In genomic region chrX:12158821-12159533, GRCm38 (mm10) we compare ENCODE assay signal across 8 mouse cellular contexts. TPM values are rescaled to one million over a fixed set of nuclear protein-coding genes. Genes with fewer than 3 reads are reported as not detected.
DNase-seq lines count a peak whose midpoint lies in the region; ATAC-seq and TF ChIP-seq lines count a peak whose summit lies in the region.

No protein-coding gene starts in this region.

- peaks cover 50% of the 10 kb centered on the region for H3K4me1 ChIP-seq in embryonic facial prominence, embryonic 10.5 days
- H3K4me1 ChIP-seq in heart, postnatal 0 days (ENCODE audit: control insufficient read depth, insufficient read depth), result 0 out of 2 replicates have a peak, but pooled peaks cover 9% of the 10 kb centered on the region
- H3K4me1 ChIP-seq in stomach, postnatal 0 days (replicated peaks; ENCODE audit: control insufficient read depth, insufficient read depth), result no peaks in the 10 kb centered on the region

- H3K9me3 ChIP-seq in embryonic facial prominence, embryonic 10.5 days, result no peaks in the 10 kb centered on the region
- H3K9me3 ChIP-seq in heart, postnatal 0 days (replicated peaks; ENCODE audit: control insufficient read depth, low read length), result no peaks in the 10 kb centered on the region
- H3K9me3 ChIP-seq in stomach, postnatal 0 days (ENCODE audit: control insufficient read depth, low read length), result no peaks in the 10 kb centered on the region

- TF ChIP-seq EP300 in heart, postnatal 0 days (IDR thresholded peaks at IDR 0.05; ENCODE audit: low read depth), result no peak
- no peak for TF ChIP-seq EP300 in stomach, postnatal 0 days (optimal IDR thresholded peaks at IDR 0.05)

- no peak for TF ChIP-seq CTCF in heart, postnatal 0 days (IDR thresholded peaks at IDR 0.05; ENCODE audit: low read depth)
- TF ChIP-seq CTCF in stomach, postnatal 0 days (IDR thresholded peaks at IDR 0.05; ENCODE audit: low read depth), result no peak

- no peaks in the 10 kb centered on the region for H3K36me3 ChIP-seq in embryonic facial prominence, embryonic 10.5 days (replicated peaks)
- no peaks in the 10 kb centered on the region for H3K36me3 ChIP-seq in heart, postnatal 0 days (replicated peaks; ENCODE audit: control insufficient read depth, insufficient read depth, low read length)
- no peaks in the 10 kb centered on the region for H3K36me3 ChIP-seq in stomach, postnatal 0 days (ENCODE audit: control insufficient read depth, insufficient read depth, low read length)

- WGBS in embryonic facial prominence, embryonic 10.5 days, result 9% methylated on average over 31 of the region's 31 CpGs
- WGBS in heart, postnatal 0 days, result 7% methylated on average over 31 of the region's 31 CpGs
- WGBS in stomach, postnatal 0 days, result 6% methylated on average over 31 of the region's 31 CpGs

- H3K27me3 ChIP-seq in embryonic facial prominence, embryonic 10.5 days (replicated peaks; ENCODE audit: low read depth, poor library complexity, severe bottlenecking), result peaks cover 74% of the 10 kb centered on the region
- H3K27me3 ChIP-seq in heart, postnatal 0 days (ENCODE audit: control insufficient read depth, insufficient read depth, low read length), result no peaks in the 10 kb centered on the region
- no peaks in the 10 kb centered on the region for H3K27me3 ChIP-seq in stomach, postnatal 0 days (ENCODE audit: control insufficient read depth, insufficient read depth, low read length)

- H3K4me3 ChIP-seq in embryonic facial prominence, embryonic 10.5 days, result peak overlapping the region; percentile 62
- H3K4me3 ChIP-seq in heart, postnatal 0 days (ENCODE audit: low read depth, low read length), result peak overlapping the region; percentile 54
- H3K4me3 ChIP-seq in stomach, postnatal 0 days (ENCODE audit: low read depth, low read length), result peak overlapping the region; percentile 40

- DNase-seq in kidney, adult 18-20 months, result peak; percentile 51
- no peak for DNase-seq in kidney, adult 11 months
- DNase-seq in embryonic facial prominence, embryonic 10.5 days (ENCODE audit: low spot score), result peak; percentile 21
- no peak for DNase-seq in heart, postnatal 0 days (ENCODE audit: low spot score)
- DNase-seq in left cerebral cortex, postnatal 36 days (ENCODE audit: low spot score in 2 of 2), result peak; percentile 57 to 61
- no peak for DNase-seq in stomach, postnatal 0 days (ENCODE audit: low spot score)
- no peak for DNase-seq in cerebellum, postnatal 36 days

- peak overlapping the region; percentile 20; the same call in 1 of the 2 replicates for H3K9ac ChIP-seq in heart, postnatal 0 days (replicated peaks; ENCODE audit: low read depth, low read length)
- peak overlapping the region; percentile 61; the same call in 1 of the 2 replicates for H3K9ac ChIP-seq in stomach, postnatal 0 days (ENCODE audit: low read length)

- peak overlapping the region; percentile 83 for H3K4me2 ChIP-seq in heart, postnatal 0 days (ENCODE audit: low read depth, low read length)
- H3K4me2 ChIP-seq in stomach, postnatal 0 days (replicated peaks; ENCODE audit: low read depth), result peak overlapping the region; percentile 56

- ATAC-seq in heart, postnatal 0 days (ENCODE audit: insufficient read depth, low read depth), result peak; percentile 21
- peak; percentile 40; the same call in 1 of the 2 replicates for ATAC-seq in megakaryocyte-erythroid progenitor cell, adult 5-6 weeks (replicated peaks; ENCODE audit: low FRiP score, low TSS enrichment, poor library complexity, severe bottlenecking)
- ATAC-seq in stomach, postnatal 0 days (ENCODE audit: low FRiP score, low TSS enrichment), result peak; percentile 30

- H3K27ac ChIP-seq in embryonic facial prominence, embryonic 10.5 days (replicated peaks), result peak overlapping the region; percentile 94
- peak overlapping the region; percentile 90 for H3K27ac ChIP-seq in heart, postnatal 0 days (ENCODE audit: low read depth)
- H3K27ac ChIP-seq in stomach, postnatal 0 days (replicated peaks), result peak overlapping the region; percentile 75

- intact Hi-C loops in left cerebral cortex, postnatal 36 days (cut with DNase I), result loop anchor here (2.0 to 10.0 kb wide), 3 partner anchors 70 to 354 kb away; no protein-coding TSS in a partner anchor

RNA-seq across cellular contexts. Expression of gene Bcor, which starts 1.2 kb away (rescaled TPM):
- 23.7 and 26.3 TPM in 2 replicates for polyA plus RNA-seq in embryonic facial prominence, embryonic 10.5 days (2016; fragmentation: Nextera tagmentation; extraction: Ambion mirVana)
- total RNA-seq in heart, postnatal 0 days (2014; rRNA removed; ENCODE audit: low replicate concordance), result 25.7 and 35.5 TPM in 2 replicates
- polyA plus RNA-seq in heart, postnatal 0 days (2015; fragmentation: Nextera tagmentation; extraction: Ambion mirVana), result 8.9 and 10.1 TPM in 2 replicates
- 10 to 100 TPM; 24.9 to 32.1 TPM for total RNA-seq in left cerebral cortex, postnatal 36 days (2021)
- total RNA-seq in megakaryocyte-erythroid progenitor cell, adult 5-6 weeks (2014; fragmentation: Nextera tagmentation), result 35.6 and 39.2 TPM in 2 replicates
- total RNA-seq in megakaryocyte-erythroid progenitor cell, adult 5-6 weeks (2017), result 27.5 and 28.9 TPM in 2 replicates
- polyA plus RNA-seq in stomach, postnatal 0 days (2015; fragmentation: Nextera tagmentation; extraction: Ambion mirVana), result 4.7 and 5.5 TPM in 2 replicates

Comparison
In these comparisons a context has a peak if more than half of its experiments do, and no peak if none do; other contexts are left out.
1. DNase-seq: peak in kidney, adult 18-20 months (single experiment), embryonic facial prominence, embryonic 10.5 days (single experiment) and left cerebral cortex, postnatal 36 days (2 of 2); none in kidney, adult 11 months (single experiment), heart, postnatal 0 days (single experiment), stomach, postnatal 0 days (single experiment) and cerebellum, postnatal 36 days (0 of 2).
2. Peak in every context shown above with its lines, with median percentiles within 50 percentile points of each other: H3K27ac ChIP-seq, H3K4me3 ChIP-seq and ATAC-seq.